Mouse (Mus musculus) spleen, adult 2 months (tissue): ENCODE measurements around the gene Cngb1. TPM values are rescaled to one million over a fixed set of nuclear protein-coding genes. Genes with fewer than 3 reads are reported as not detected.

Experiments used
- DNase-seq, 2 experiments: peaks; one replicate each; pipeline versions ENCODE4 v3.0.0 to v3.0.0-alpha.2; 2012 to 2021; ENCODE audit warnings: low spot score in 2 of 2, low read depth in 1 of 2
- H3K27ac ChIP-seq: fragments of 200-500 bp; 2 replicates; pipeline ENCODE4 v1.5.1; 2012; ENCODE audit warnings: low read length, inconsistent platforms; ENCODE audit not compliant: insufficient read depth
- H3K27me3 ChIP-seq: fragments of 200-500 bp; 2 replicates; pipeline ENCODE4 v1.6.1; 2012; ENCODE audit warnings: mild to moderate bottlenecking, moderate library complexity, low read length, inconsistent platforms; ENCODE audit not compliant: control insufficient read depth, insufficient read depth
- H3K36me3 ChIP-seq: fragments of 200-500 bp; 2 replicates; pipeline ENCODE4 v1.6.1; 2012; ENCODE audit warnings: mild to moderate bottlenecking, low read length, inconsistent platforms; ENCODE audit not compliant: control insufficient read depth, insufficient read depth
- H3K4me1 ChIP-seq: fragments of 200-500 bp; 2 replicates; pipeline ENCODE4 v1.6.1; 2011; ENCODE audit warnings: inconsistent platforms; ENCODE audit not compliant: control insufficient read depth, insufficient read depth, insufficient read length
- H3K4me3 ChIP-seq: fragments of 200-500 bp; 2 replicates; pipeline ENCODE4 v1.5.1; 2011; ENCODE audit warnings: mild to moderate bottlenecking, inconsistent platforms; ENCODE audit not compliant: insufficient read depth, insufficient read length; ENCODE audit errors: extremely low read depth
- CTCF ChIP-seq: fragments of 200-500 bp; IDR thresholded peaks from 2 replicates; pipeline ENCODE4 v1.5.1; 2011; ENCODE audit warnings: mild to moderate bottlenecking, inconsistent platforms; ENCODE audit not compliant: insufficient read depth, insufficient read length, insufficient replicate concordance; ENCODE audit errors: extremely low read depth
- POLR2A ChIP-seq: fragments of 200-500 bp; IDR thresholded peaks from 2 replicates; pipeline ENCODE4 v1.6.1; 2011; ENCODE audit warnings: low read depth, low read length, inconsistent platforms
- WGBS: fragments of 180-500 bp; shearing (Covaris S2); methylation state at CpG from one replicate; pipeline ENCODE4 v1.1.7; 2018; 5-methylcytosine and 5-hydroxymethylcytosine counted together
- polyA plus RNA-seq: library from polyadenylated mRNA; depleted of rRNA; stranded (reverse); fragments of >200 nt; gene quantifications from 2 replicates; pipeline ENCODE4 v1.2.3, GENCODE M21; 2012

Cngb1 gene
- polyA plus RNA-seq, 1 experiment = 0.16 TPM

GRCm38 (mm10) chr8:95249847-95250246, 56.5 kb downstream of the Cngb1 start:
- Histone ChIP-seq H3K4me3 (no peak overlapping the region), H3K27me3 (no peaks in the 10 kb centered on the region), H3K4me1 (peaks cover 4% of the 10 kb centered on the region; the same call in 1 of the 2 replicates), H3K36me3 (no peaks in the 10 kb centered on the region), H3K27ac (no peak overlapping the region)
- WGBS = 39% methylated on average over 4 of the region's 4 CpGs
- peak; percentile 30 to 34 for DNase-seq
- TF ChIP-seq POLR2A (no peak), CTCF (peak; percentile 12; the same call in 1 of the 2 replicates)

DNA sequence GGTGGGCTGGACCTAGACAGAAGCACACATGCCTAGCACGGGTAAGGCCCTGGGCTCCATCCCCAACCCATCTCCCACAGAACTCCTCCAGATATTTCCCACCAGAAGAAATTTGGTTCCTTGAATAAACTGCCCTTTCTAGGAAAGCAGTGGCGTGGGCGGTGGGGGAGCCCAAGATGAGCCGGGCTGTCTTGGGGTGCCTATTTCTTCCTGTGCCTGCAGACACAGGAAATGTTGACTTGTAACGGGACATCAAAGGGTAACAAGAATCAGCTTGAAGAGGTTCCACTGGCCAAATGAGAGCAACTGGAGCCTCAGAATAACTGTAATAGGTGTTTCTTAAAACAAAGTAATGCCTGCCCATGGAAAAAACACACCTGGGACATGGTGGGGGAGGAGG, 59.1 kb downstream of the Cngb1 start:
- Histone ChIP-seq H3K27ac (peak overlapping the region; percentile 68), H3K36me3 (no peaks in the 10 kb centered on the region), H3K4me3 (no peak overlapping the region), H3K27me3 (no peaks in the 10 kb centered on the region), H3K4me1 (peaks cover 4% of the 10 kb centered on the region; the same call in 1 of the 2 replicates)
- peak; percentile 17 to 21 for DNase-seq
- WGBS = 33% methylated on average over 5 of the region's 5 CpGs
- TF ChIP-seq CTCF (no peak), POLR2A (no peak)

DNA sequence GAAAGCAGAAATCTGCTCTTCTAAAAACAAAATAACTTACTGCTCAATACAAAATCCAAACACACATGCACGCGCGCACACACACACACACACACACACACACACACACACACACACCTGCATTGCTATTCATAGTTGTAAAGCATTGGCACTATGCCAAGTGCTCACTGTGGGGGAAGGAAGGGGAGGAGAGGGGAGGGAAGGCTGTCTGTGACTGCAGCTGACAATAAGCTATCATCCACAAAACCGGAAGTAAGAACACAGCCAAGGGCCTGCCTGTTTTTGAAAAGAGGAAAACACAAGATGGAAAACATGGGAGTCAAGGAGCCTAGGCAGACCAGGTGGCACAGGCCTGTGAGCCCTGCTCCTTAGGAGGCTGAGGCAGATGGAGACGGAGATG, 61.2 kb downstream of the Cngb1 start:
- no peaks in the 10 kb centered on the region for H3K27me3 ChIP-seq
- peak; percentile 58 to 75 for DNase-seq
- no peaks in the 10 kb centered on the region for H3K36me3 ChIP-seq
- H3K4me1 ChIP-seq = peaks cover 4% of the 10 kb centered on the region; the same call in 1 of the 2 replicates
- no peak for TF ChIP-seq POLR2A
- TF ChIP-seq CTCF = no peak
- H3K27ac ChIP-seq = peak overlapping the region; percentile 73
- H3K4me3 ChIP-seq = no peak overlapping the region
- 12% methylated on average over 5 of the region's 5 CpGs for WGBS

GRCm38 (mm10) chr8:95243853-95244252, 62.5 kb downstream of the Cngb1 start:
- Histone ChIP-seq H3K4me1 (peaks cover 4% of the 10 kb centered on the region; the same call in 1 of the 2 replicates), H3K4me3 (no peak overlapping the region), H3K27ac (no peak overlapping the region), H3K27me3 (no peaks in the 10 kb centered on the region), H3K36me3 (no peaks in the 10 kb centered on the region)
- no peak for DNase-seq
- 91% methylated on average over 4 of the region's 4 CpGs for WGBS
- no peak for TF ChIP-seq POLR2A
- no peak for TF ChIP-seq CTCF

DNA sequence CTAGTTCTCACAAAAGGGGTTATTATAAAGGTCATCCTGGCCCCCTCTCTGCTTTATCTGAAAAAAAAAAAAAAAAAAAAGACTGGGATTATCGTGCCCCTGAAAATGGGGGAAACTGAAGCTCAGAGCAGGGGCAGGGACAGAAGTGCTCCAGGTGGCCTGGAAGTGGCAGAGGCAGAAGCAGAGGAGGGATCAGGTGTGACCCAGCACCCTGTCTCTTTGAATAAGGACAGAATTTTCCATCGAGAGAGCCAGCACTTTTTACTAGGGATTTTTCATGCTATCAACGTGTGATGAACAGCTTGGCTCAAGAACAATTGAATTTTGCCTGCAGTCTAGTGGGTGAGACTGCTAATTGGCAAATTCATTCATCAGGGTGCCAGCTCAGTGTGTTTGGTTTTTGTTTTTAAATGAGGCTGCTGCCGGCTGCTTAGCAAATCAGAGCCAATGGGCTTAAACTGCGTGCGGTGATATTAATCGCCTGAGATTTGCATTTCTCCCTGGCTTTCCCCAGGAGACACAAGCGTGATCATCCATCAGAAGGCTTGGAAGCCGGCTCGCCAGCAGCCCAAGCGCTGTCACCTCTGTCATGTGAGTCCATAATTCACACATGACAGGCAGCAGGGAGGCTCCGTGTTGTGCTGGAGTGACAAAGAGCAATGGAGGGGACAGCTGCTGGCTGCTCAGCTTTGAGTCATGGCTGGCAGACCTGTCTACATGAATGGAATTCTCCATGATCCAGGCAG, 63.4 kb downstream of the Cngb1 start:
- Histone ChIP-seq H3K4me1 (peaks cover 4% of the 10 kb centered on the region; the same call in 1 of the 2 replicates), H3K27me3 (no peaks in the 10 kb centered on the region), H3K4me3 (no peak overlapping the region), H3K27ac (no peak overlapping the region), H3K36me3 (no peaks in the 10 kb centered on the region)
- DNase-seq = no peak
- WGBS = 71% methylated on average over 12 of the region's 12 CpGs
- no peak for TF ChIP-seq CTCF
- no peak for TF ChIP-seq POLR2A

DNA sequence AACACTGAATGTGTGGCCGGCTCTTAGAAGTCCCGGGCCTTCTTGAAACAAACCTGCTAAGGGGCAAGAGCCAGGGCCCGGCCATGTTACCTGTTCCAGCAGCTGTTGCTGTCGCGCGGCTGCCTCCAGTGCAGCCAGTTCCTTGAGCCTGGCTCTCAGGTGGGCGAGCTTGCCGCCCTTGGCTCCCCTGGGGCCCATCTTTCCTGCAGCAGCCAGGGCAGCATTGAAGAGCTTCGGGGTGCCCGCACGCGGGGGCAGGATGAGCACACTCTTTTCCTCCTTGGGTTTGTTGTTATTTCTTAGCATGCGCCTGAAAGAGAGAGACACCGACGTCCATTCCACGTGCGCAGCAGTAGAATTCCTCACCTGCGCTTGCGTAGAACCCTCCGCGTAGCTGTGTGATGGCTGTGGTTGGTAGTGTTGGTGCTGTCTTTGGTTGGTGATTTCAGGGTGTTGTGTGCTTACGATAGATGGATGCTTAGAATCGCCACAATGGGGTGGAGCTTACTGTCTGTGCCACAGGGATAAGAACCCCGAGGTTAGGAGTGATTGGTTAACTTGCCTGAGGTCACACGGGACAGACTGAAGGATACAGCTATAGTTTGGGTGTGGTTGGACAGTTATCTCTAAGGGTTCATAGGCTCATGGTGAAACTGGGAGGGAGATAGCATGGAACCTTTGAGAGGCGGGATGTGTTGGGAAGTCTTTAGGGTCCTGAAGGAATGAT, 64.1 kb downstream of the Cngb1 start:
- no peaks in the 10 kb centered on the region for H3K36me3 ChIP-seq
- TF ChIP-seq CTCF (no peak), POLR2A (no peak)
- H3K4me3 ChIP-seq = no peak overlapping the region
- peaks cover 4% of the 10 kb centered on the region; the same call in 1 of the 2 replicates for H3K4me1 ChIP-seq
- no peaks in the 10 kb centered on the region for H3K27me3 ChIP-seq
- WGBS = 79% methylated on average over 26 of the region's 26 CpGs
- DNase-seq = no peak
- no peak overlapping the region for H3K27ac ChIP-seq
